Mouse (Mus musculus) spleen, postnatal 36 days (tissue): ENCODE measurements at regions not wholly inside any gene's neighbourhood (a gene's known extent, or its start where the extent isn't known, plus 50 kb on each side); places are given as distances from the start of the nearest gene placed in this dataset.

Experiments
- DNase-seq, 2 experiments: peaks; one replicate each; pipeline ENCODE4 v3.0.0; 2022; ENCODE audit warnings: low spot score in 2 of 2, mixed read lengths in 1 of 2

DNA sequence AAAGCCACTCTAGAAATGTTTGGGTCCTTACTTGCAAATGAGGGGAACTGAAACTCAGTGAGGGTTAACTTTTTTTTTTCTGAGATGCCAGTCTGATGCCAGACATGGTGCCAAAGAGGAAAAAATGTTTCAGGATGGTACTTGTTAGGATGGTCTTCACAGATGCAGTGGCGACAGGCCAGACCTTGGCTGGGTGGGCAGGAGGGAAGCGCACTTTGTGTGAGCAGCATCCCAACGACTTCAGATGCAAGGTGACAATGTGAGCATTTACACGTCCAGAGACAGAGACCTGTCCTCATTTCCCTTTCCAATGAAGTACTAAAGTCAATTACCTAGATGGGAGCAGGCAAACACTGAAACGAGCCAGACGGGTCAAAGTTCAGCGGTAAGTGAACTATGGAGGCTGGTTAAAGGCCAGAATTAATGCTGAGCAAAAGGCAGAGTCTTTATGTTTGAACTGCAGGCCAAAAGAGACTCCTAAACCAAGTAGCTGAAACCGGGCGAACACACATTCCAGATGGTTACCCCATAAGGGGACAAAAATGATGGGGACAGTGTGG, 213.7 kb upstream of the Ccdc122 start:
- no peak for DNase-seq

- no peak for DNase-seq
Observed at GRCm38 (mm10) chr14:76821892-76822291, 214.7 kb upstream of the Ccdc122 start.

- no peak for DNase-seq
Observed at GRCm38 (mm10) chr14:76821484-76821883, 215.1 kb upstream of the Ccdc122 start.

GRCm38 (mm10) chr14:76820989-76821388, 215.6 kb upstream of the Ccdc122 start:
- no peak for DNase-seq

DNA sequence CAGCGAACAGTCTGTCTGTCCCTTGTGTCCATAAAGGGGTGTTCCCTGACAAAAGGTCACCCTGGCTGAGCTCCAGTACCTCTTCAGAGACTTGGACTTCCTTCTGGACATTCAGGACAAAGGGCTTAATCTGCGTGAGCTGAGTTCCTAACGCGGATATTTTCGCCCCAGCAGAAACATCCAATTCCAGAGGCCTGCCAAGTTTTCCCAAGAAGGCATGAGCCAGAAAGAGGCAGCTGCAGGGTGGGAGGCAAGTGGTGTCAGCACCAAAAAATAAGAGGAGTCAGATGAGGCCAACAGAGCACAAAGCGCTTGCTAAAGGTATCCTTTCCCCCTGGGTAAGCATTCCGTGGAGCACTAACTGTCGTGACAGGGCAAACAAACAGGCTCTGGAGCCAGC, 216.9 kb upstream of the Ccdc122 start:
- DNase-seq = peak; percentile 12 to 18

DNA sequence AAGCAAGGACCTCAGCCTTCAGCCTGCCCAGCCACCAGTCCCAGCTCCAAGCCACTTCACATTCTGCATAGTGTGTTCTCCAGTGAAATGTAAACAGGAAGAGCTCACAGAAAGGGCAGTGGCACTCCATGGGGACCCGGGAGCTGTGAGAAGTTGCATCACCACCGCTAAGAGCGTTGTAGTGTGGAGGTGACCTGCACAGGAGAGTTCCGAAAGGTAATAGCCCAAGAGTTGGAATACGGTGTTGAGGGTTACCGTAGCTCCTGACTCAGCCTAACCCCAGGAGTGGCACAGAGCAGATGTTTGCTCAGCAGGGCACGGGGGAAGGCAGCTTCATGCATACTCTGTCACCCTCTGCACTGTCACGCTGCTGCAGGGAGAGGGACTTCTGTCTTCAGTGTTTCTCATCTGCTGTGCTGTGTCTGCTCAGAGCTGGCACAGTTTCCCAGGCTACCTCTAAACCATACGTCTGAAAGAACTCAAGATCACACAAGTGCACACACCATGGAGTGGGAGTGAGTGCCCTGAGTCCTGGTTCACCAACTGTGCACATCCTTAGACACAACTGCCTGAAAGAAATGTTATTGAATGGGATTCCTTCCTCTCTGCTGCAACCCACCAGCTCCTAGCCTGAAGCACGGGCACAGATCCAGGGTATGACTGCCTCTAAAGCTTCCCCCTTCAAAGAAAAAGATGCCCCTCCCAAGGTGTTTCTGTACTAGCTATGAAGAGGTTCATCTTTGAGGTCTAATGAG, 218.1 kb upstream of the Ccdc122 start:
- no peak for DNase-seq

DNA sequence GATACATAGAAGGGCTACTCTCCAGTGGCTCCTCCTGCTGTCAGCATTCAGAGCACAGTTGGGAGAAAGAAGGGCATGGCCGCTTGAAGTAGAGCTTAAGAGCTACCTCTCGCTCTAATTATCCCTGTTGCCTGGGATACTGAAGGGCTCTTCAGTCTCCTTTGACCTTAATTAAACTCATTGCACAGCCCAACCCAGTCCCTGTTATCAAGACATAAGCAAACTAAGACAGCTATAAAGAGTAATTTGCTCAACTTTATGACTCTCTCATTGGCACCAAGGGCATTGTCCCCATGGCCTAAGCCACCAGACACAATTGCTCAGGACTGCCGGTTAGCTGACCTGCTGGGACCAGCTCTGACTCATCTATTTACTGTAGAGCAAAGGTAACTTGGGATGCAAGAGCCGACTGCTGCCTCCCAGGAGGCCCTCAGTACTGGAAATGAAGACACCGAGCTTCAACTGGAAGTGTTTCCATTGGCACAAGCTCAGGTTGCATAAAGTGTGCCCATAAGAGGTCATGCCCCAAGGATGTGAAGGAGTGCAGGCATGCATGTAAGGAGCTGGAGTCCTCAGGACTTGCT, 219.3 kb upstream of the Ccdc122 start:
- no peak for DNase-seq

DNA sequence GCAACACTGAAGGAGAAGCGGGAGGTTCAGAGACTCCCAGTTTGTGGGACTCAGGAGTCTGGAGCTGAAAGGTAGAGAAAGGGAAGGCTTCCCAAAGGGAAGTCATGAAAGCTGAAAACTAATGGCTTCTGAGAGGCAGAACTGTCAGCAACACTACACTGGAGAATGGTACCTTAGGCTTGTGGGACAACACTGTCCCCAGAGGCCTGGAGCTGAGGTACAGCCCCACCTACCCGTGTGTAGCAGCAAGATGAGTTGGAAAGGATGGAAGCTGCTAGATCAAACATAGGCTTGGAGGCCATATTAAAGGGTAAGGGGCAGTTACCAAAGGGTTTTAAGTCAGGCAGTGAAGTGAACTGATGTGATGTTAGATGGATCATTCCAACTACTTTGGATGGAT, 219.9 kb upstream of the Ccdc122 start:
- no peak for DNase-seq

- DNase-seq = no peak
Observed at GRCm38 (mm10) chr14:76812155-76812875, 224.3 kb upstream of the Ccdc122 start.

DNA sequence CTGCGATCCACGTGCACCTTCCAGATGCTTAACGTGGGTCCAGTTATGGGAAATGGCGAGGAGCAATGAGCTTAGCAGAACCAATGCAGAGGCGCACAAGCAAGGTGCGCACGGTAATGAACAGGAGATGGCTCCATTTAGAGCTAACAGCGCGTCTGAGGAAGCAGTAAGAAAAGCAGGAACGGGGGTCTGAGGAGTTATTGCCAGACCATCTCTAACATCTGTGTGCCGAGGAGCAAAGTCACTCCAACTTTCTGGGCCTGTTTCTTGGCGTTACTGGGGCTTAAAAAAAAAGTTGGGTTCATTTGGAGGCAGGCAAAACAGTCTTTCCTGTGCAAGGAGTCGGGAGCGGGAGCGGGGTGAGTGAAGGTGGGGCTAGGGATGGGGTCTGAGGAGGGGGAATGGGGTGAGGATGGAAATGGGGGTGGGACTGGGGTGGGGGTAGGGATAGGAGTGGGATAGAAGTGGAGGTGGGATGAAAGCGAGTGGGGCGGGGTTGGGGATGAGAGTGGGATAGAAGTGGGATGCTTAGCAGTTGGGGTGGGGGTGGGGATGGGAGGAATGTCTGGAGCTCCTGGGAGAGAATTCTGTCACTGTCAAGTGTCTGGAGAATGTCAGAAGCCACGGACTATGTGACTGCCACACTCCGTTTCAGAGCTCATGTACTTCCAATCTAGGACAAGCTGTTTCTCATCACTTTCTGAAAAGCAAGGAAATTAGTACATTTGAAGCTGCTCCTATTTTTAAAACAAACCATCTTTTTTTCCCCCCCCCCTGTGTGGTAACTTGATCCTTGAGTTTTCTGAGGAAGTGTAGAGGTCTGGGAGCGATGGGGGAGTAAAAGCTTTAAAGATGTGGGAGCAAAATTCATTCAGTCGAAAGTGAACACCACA, 225.6 kb upstream of the Ccdc122 start:
- no peak for DNase-seq

DNA sequence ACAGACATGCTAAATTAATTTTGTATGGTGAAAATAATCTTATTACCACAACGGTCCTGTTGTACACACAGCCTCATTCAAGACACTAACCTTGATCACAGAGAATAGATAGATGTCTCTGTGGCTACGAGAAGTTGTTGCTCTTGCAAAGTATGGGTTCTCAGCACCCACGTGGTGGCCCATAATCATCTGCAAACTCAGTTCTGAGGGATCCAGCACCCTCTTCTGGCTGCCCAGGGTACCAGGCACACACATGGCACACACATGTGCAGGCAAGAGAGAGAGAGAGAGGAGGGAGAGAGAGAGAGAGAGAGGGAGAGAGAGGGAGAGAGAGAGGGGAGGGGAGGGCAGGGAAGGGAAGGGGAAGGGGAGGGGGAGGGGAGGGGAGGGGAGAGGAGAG, 226.5 kb upstream of the Ccdc122 start:
- DNase-seq = no peak

DNA sequence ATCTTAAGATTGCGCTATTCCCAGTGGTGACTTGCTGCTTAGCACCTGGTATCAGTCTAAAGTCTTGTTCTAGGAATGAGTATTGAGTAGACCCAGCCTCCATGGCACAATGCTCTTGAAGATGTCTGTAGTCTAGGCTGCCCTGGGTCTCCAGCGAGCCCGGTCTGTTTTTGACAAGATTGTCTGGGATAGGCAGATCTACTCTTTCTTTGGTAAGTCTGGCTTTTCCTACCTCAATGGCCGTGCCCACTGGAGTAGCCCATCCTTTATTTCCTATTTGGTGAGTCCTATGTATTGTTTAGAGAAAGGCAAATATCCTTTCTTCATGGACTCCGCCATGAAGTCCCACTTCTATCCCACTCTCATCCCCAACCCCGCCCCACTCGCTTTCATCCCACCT, 227.2 kb upstream of the Ccdc122 start:
- no peak for DNase-seq

DNA sequence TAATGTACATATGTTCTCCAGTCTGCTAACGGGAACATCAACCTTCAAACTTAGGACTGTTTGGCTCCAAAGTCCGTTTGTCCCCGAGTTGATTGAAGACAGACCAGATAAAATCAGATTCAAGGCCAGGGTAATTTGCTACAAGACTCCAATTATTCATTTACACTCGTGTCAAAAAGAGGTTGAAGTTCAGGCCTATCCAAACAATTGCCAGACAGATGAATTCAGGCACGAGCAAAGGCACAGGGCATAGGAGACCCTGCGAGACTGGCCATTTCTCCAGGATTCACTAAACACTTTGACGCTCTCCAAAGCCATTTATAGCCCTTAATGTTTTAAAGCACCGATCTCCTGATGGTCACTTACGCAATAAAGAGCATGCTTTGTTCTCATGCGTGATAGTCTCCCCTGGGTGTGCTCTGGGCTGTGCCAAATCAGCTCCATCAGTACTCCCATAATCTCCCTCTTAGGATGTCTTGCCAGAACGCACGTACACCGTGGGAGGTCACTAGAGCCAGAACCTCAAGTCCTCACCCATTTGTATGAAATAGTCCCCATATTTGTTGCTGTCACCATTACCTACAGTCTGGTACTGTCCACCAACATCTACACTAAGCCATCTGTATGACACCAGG, 231.3 kb upstream of the Ccdc122 start:
- DNase-seq = no peak

- DNase-seq = no peak
Observed at GRCm38 (mm10) chr14:76804447-76805150, 232.0 kb upstream of the Ccdc122 start.

DNA sequence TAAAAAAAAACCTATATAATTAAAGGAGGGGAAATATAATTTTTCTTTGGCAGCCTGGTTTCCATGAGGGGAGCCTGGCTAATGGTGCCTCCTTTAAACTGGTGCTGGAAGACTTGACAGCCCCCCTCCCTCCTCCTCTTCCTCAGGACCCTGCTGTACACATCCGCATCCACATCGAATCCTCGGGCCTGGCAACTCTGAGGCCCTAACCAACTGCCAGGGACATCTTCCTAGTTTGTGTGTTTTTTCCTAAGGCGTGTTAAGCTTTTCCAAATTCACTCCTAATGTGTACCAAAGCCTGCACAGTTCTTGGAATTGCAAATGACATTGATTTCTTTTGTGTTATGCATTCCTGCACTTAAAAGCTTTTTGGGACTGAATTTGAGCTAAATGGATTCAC, 236.4 kb upstream of the Ccdc122 start:
- no peak for DNase-seq

DNA sequence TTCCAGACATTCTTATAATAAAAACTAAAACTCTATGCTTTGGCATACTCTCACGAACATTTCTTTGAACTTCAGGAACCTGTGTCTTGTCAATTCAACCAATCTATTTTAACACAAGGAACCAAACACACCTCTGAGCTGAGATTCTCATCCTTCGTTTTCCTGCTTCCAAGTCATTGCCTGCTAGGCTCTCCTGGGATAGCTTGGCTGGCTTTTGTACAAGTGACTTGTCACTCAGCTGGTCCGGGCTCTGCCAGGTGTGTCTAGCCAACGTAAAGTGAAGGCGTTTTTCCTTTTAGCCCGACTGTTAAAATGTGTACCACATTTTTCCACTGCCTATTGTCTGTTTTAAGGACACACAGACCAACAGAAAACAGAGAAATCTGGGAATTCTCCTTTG, 236.8 kb upstream of the Ccdc122 start:
- no peak for DNase-seq

- no peak for DNase-seq
Observed at GRCm38 (mm10) chr14:76798925-76799428, 237.6 kb upstream of the Ccdc122 start.

DNA sequence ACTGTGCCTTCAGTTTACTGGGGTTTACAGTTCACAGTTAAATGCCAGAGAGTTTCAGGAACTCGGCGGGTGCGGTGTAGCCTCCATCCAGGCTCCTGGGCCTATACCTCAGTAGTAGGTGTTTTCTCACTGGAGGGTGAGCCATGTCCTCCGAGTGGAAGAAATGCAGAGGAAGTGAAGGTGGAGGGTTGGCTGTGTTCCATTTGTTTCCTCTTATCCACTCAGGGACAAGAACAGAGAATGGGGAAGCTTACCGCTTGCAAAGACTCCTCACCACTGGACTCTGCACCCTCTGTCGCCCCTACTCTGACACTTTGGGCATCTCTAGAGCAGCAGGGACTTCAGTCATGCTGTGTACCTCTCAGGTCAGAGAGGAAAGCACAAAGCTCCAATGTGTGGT, 238.1 kb upstream of the Ccdc122 start:
- DNase-seq = no peak

- DNase-seq = no peak
Observed at GRCm38 (mm10) chr14:76797518-76797917, 239.1 kb upstream of the Ccdc122 start.

DNA sequence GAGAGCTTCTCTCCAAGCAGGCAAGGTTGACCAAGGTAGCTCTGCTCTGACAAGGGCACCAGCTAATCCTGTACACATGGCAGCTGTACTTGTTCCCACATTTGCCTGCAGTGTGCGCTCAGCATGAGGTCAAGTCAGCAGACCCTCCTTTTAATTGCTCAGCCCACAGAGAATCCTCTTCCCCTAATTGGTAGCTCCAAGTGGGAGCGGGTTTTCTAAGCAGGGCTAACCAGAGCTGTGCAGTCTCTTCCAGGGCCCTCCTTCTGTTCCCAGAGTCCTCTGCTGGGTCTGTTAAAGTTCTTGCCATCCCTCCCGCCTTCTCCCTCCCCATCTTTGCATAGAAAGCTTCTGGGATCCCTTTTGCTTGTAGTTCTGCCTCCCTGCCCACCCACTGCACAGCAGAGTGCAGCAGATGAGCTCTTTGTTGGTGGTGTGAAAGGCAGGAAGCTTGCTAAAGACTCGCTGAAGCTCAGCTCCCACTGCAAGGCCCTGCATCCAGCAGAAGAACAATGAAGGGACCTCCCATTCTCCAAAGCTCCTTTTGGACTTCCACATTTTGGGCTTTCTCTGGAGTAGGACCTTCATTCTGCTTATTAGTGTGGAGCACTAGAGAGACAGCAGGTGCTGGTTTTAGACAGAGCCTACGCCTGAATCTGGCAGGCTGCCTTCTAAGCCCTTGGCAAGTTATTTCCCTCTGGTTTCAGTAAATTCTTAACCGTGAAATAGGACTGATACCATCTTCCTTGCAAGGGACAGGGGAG, 235.3 kb upstream of the Serp2 start:
- no peak for DNase-seq
